ENCODE assay signal across 8 mouse cellular contexts in genomic region chr4:140704166-140704565, GRCm38 (mm10). TPM values are rescaled to one million over a fixed set of nuclear protein-coding genes. Genes with fewer than 3 reads are reported as not detected.
DNase-seq lines count a peak whose midpoint lies in the region; ATAC-seq and TF ChIP-seq lines count a peak whose summit lies in the region.
"Had no signal": no experiment of that assay in that cellular context is flagged by ENCODE, and none has a peak within 500 bp of the region (broad histone marks: within the 10 kb centered on the region; RNA-seq: fewer than 3 reads in every experiment).

No protein-coding gene starts in this region.

- 46% methylated on average over 4 of the region's 4 CpGs for WGBS in lung, embryonic 14.5 days
- WGBS in lung, postnatal 0 days = 36% methylated on average over 4 of the region's 4 CpGs
- WGBS in forebrain, embryonic 11.5 days = 40% methylated on average over 4 of the region's 4 CpGs
- WGBS in stomach, embryonic 14.5 days = 38% methylated on average over 4 of the region's 4 CpGs

- H3K4me1 ChIP-seq in lung, embryonic 14.5 days (ENCODE audit: insufficient read depth) = peaks cover 14% of the 10 kb centered on the region; the same call in 1 of the 2 replicates
- H3K4me1 ChIP-seq in lung, postnatal 0 days (ENCODE audit: insufficient read depth, low read depth, low read length) = peaks cover 12% of the 10 kb centered on the region; the same call in 1 of the 2 replicates
- peaks cover 25% of the 10 kb centered on the region for H3K4me1 ChIP-seq in forebrain, embryonic 11.5 days (replicated peaks; ENCODE audit: control insufficient read depth, insufficient read depth, low read length)
- peaks cover 31% of the 10 kb centered on the region for H3K4me1 ChIP-seq in stomach, embryonic 14.5 days (ENCODE audit: control insufficient read depth, insufficient read depth, low read length)

- intact Hi-C loops in left cerebral cortex, postnatal 4 days (cut with DNase I) = no loop called here

- H3K4me3 ChIP-seq in lung, embryonic 14.5 days (ENCODE audit: low read depth, low read length) = peak overlapping the region; percentile 92; the same call in 1 of the 2 replicates
- H3K4me3 ChIP-seq in lung, postnatal 0 days (ENCODE audit: low read depth, low read length) = no peak overlapping the region
- peak overlapping the region; percentile 99 for H3K4me3 ChIP-seq in forebrain, embryonic 11.5 days (ENCODE audit: low read depth, low read length)
- 0 out of 2 replicates have a peak overlapping the region, but pooled peaks have one; percentile 81 for H3K4me3 ChIP-seq in stomach, embryonic 14.5 days (ENCODE audit: low read depth, low read length)

- peak overlapping the region; percentile 94 for H3K9ac ChIP-seq in lung, embryonic 14.5 days
- H3K9ac ChIP-seq in lung, postnatal 0 days (replicated peaks; ENCODE audit: low read depth) = no peak overlapping the region
- H3K9ac ChIP-seq in forebrain, embryonic 11.5 days (ENCODE audit: low read length) = peak overlapping the region; percentile 98
- peak overlapping the region; percentile 94 for H3K9ac ChIP-seq in stomach, embryonic 14.5 days (replicated peaks; ENCODE audit: low read depth, low read length)

- no peaks in the 10 kb centered on the region for H3K9me3 ChIP-seq in lung, embryonic 14.5 days (ENCODE audit: low read depth, low read length)
- no peaks in the 10 kb centered on the region for H3K9me3 ChIP-seq in lung, postnatal 0 days (ENCODE audit: low read length)
- no peaks in the 10 kb centered on the region for H3K9me3 ChIP-seq in forebrain, embryonic 11.5 days (ENCODE audit: control insufficient read depth, low read length)
- no peaks in the 10 kb centered on the region for H3K9me3 ChIP-seq in stomach, embryonic 14.5 days (ENCODE audit: control insufficient read depth, low read depth, low read length)

- H3K27me3 ChIP-seq in lung, embryonic 14.5 days (ENCODE audit: insufficient read depth, low read length) = 0 out of 2 replicates have a peak, but pooled peaks cover 3% of the 10 kb centered on the region
- H3K27me3 ChIP-seq in lung, postnatal 0 days (replicated peaks; ENCODE audit: insufficient read depth, low read length) = no peaks in the 10 kb centered on the region
- H3K27me3 ChIP-seq in forebrain, embryonic 11.5 days (ENCODE audit: control insufficient read depth, insufficient read depth, low read length) = peaks cover 5% of the 10 kb centered on the region
- H3K27me3 ChIP-seq in stomach, embryonic 14.5 days (ENCODE audit: control insufficient read depth, insufficient read depth, low read length) = no peaks in the 10 kb centered on the region

- H3K27ac ChIP-seq in lung, embryonic 14.5 days (ENCODE audit: low read depth) = peak overlapping the region; percentile 99; the same call in 1 of the 2 replicates
- H3K27ac ChIP-seq in lung, postnatal 0 days (ENCODE audit: low read length) = no peak overlapping the region
- peak overlapping the region; percentile 100 for H3K27ac ChIP-seq in forebrain, embryonic 11.5 days (ENCODE audit: low read depth, low read length)
- H3K27ac ChIP-seq in stomach, embryonic 14.5 days (ENCODE audit: low read length) = no peak overlapping the region

- no peak for TF ChIP-seq EP300 in lung, postnatal 0 days (IDR thresholded peaks at IDR 0.05)

- DNase-seq in lung, embryonic 14.5 days = no peak
- no peak for DNase-seq in lung, postnatal 0 days (ENCODE audit: low spot score)
- no peak for DNase-seq in forebrain, embryonic 11.5 days (ENCODE audit: low spot score)
- DNase-seq in kidney, postnatal 14 days = peak; percentile 32
- no peak for DNase-seq in T-cell, adult 2 months (ENCODE audit: low spot score)
- no peak for DNase-seq in left cerebral cortex, postnatal 4 days
- DNase-seq: gastrocnemius, postnatal 25 days had no signal

- peak overlapping the region; percentile 92 for H3K4me2 ChIP-seq in lung, embryonic 14.5 days
- no peak overlapping the region for H3K4me2 ChIP-seq in lung, postnatal 0 days (replicated peaks; ENCODE audit: low read depth, low read length)
- peak overlapping the region; percentile 89 for H3K4me2 ChIP-seq in forebrain, embryonic 11.5 days (ENCODE audit: low read depth, low read length, severe bottlenecking)
- H3K4me2 ChIP-seq in stomach, embryonic 14.5 days (replicated peaks; ENCODE audit: low read depth, low read length) = peak overlapping the region; percentile 78

- no peak for TF ChIP-seq CTCF in lung, embryonic 14.5 days (IDR thresholded peaks at IDR 0.05; ENCODE audit: low read depth)
- no peak for TF ChIP-seq CTCF in lung, postnatal 0 days (IDR thresholded peaks at IDR 0.05)

- no peak for ATAC-seq in lung, embryonic 14.5 days (ENCODE audit: insufficient read depth)
- no peak for ATAC-seq in lung, postnatal 0 days
- ATAC-seq in forebrain, embryonic 11.5 days (replicated peaks; ENCODE audit: low FRiP score) = no peak
- no peak for ATAC-seq in stomach, embryonic 14.5 days (ENCODE audit: insufficient number of reproducible peaks, insufficient read depth, low FRiP score, low read depth)

- H3K36me3 ChIP-seq in lung, embryonic 14.5 days (ENCODE audit: insufficient read depth) = peaks cover 47% of the 10 kb centered on the region
- no peaks in the 10 kb centered on the region for H3K36me3 ChIP-seq in lung, postnatal 0 days (ENCODE audit: insufficient read depth, low read length)
- H3K36me3 ChIP-seq in forebrain, embryonic 11.5 days (ENCODE audit: control insufficient read depth, insufficient read depth, low read length) = peaks cover 9% of the 10 kb centered on the region
- H3K36me3 ChIP-seq in stomach, embryonic 14.5 days (ENCODE audit: control insufficient read depth, insufficient read depth, low read length) = peaks cover 25% of the 10 kb centered on the region

RNA-seq across cellular contexts. Expression of gene Rcc2, which starts 3.8 kb away (rescaled TPM):
- polyA plus RNA-seq in lung, embryonic 14.5 days (2014; fragmentation: Nextera tagmentation; extraction: Ambion mirVana) = 54.9 and 62.8 TPM in 2 replicates
- polyA plus RNA-seq in lung, postnatal 0 days (2015; fragmentation: Nextera tagmentation; extraction: Ambion mirVana) = 17.0 and 21.1 TPM in 2 replicates
- polyA plus RNA-seq in forebrain, embryonic 11.5 days (2014; fragmentation: Nextera tagmentation; extraction: Ambion mirVana) = 91.6 and 100 TPM in 2 replicates
- 26.2 and 26.6 TPM in 2 replicates for polyA plus RNA-seq in stomach, embryonic 14.5 days (2014; fragmentation: Nextera tagmentation; extraction: Ambion mirVana)
- total RNA-seq in left cerebral cortex, postnatal 4 days (2021) = 10 to 100 TPM; 59.4 to 63.3 TPM

RNA-seq across cellular contexts. Expression of gene Padi6, which starts 38.3 kb away (rescaled TPM):
- not detected in 2 replicates for polyA plus RNA-seq in lung, embryonic 14.5 days (2014; fragmentation: Nextera tagmentation; extraction: Ambion mirVana)
- 0.26 TPM in 1 of 2 replicates, not detected in the other for polyA plus RNA-seq in lung, postnatal 0 days (2015; fragmentation: Nextera tagmentation; extraction: Ambion mirVana)
- polyA plus RNA-seq in forebrain, embryonic 11.5 days (2014; fragmentation: Nextera tagmentation; extraction: Ambion mirVana) = 0.08 TPM in 1 of 2 replicates, not detected in the other
- not detected in 2 replicates for polyA plus RNA-seq in stomach, embryonic 14.5 days (2014; fragmentation: Nextera tagmentation; extraction: Ambion mirVana)
- total RNA-seq in left cerebral cortex, postnatal 4 days (2021) = 1 to 10 TPM in 1 of 2 experiments, under 1 TPM in 1; 0.42 to 1.4 TPM
- total RNA-seq: gastrocnemius, postnatal 25 days had no signal

RNA-seq across cellular contexts. Expression of gene Arhgef10l, which starts 38.4 kb away (rescaled TPM):
- 13.5 and 16.1 TPM in 2 replicates for polyA plus RNA-seq in lung, embryonic 14.5 days (2014; fragmentation: Nextera tagmentation; extraction: Ambion mirVana)
- polyA plus RNA-seq in lung, postnatal 0 days (2015; fragmentation: Nextera tagmentation; extraction: Ambion mirVana) = 9.3 and 9.5 TPM in 2 replicates
- 23.3 and 23.6 TPM in 2 replicates for polyA plus RNA-seq in forebrain, embryonic 11.5 days (2014; fragmentation: Nextera tagmentation; extraction: Ambion mirVana)
- 9.9 and 10.5 TPM in 2 replicates for polyA plus RNA-seq in stomach, embryonic 14.5 days (2014; fragmentation: Nextera tagmentation; extraction: Ambion mirVana)
- 10 to 100 TPM; 50.6 to 52.0 TPM for total RNA-seq in left cerebral cortex, postnatal 4 days (2021)

Comparison
In these comparisons a context has a peak if more than half of its experiments do, and no peak if none do; other contexts are left out.
1. H3K27ac ChIP-seq: peak in lung, embryonic 14.5 days (single experiment) and forebrain, embryonic 11.5 days (single experiment); none in lung, postnatal 0 days (single experiment) and stomach, embryonic 14.5 days (single experiment).